Mouse (Mus musculus): ENCODE data around the gene Tcte1.

Tcte1 gene

DNA sequence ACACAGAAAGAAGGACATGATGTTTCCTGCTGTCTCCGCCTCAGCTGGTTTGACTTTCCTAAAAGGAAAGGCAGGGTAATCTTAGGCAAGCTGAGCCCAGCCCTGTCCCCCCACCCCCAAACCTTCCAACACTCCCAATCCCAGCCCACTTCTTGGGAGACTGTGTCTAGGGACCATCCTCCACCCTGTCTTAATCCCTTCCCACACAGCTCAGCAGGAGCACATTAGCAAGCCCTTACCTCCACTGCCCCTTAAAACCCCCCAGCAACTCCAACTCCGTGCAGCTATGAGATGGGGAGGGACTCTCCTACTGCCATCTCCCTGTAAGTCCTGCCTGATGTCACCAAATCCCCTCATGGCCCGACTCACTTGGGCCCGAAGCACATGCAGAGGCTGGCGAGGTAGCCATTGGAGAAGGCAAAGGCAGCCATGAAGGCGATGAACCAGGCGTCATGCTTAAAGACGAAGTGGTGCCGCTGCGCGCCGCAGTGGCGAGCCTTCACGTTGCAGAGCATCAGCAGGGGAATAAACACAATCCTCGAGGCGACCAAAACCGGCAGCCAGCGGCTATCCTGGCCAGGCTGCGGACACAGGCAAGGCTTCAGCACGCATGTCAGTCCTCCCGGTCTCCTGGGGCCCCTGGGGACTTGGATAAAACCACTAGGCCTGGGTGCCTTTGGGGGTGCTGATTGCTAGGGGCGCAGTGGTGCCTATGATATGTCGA is 62.7 kb downstream of the Tcte1 start:
- no peak for DNase-seq

DNA sequence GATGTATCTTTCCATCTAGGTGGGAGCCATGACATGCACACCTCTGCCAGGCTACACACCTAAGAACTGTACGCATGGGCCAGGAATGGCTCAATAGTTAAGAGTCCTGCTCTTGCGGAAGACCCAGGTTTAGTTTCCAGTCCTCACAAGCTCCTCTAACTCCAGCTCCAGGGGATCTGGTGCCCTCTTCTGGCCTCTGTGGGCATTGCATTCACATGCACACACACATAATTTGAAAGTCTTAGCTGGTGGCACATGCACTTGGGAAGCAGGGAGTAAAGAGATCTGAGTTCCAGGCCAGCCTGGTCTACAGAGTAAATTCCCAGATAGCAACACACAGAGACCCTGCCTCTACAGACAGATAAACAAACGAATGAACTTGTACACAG is 63.2 kb downstream of the Tcte1 start:
- peak in 1 of 2 experiments; percentile 36 for DNase-seq

DNA sequence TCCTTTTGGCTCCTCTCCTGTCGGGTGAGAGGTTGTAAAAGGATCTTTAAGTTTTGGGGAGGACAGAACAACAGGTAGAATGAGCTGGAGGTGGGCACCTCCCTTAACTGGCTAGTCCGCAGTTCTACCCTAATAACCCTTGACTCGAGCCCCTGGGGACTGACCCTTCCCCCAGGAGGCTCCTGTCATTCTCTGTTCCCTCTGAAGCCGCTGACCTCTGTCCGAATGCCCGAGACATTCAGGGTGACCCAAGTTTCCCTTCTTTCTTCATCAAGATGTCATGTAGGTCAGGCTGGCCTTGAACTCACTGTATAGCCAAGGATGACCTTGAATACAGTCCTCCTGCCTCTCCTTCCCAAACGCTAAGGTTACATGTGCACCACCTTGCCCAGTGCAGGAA is 65.1 kb downstream of the Tcte1 start:
- DNase-seq: no peak

DNA sequence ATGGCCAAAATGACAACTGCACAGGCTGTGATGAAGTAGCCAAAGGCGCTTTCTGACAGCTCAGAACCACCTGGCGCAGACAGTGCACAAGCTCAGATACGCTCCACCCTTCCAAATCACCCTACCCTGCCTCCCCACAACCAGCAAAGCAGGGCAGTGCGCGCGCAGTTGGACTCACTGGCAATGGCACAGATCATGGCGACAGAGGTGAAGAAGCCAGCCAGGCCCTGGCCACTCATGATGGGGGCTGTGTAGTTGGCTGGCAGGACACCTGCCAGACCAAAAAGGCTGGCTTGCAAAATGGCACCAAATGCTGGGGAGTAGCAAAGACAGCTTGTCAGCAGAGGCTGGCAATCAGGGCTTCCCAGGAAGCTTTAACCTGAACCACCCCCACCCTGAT is 66.0 kb downstream of the Tcte1 start:
- no peak for DNase-seq

DNA sequence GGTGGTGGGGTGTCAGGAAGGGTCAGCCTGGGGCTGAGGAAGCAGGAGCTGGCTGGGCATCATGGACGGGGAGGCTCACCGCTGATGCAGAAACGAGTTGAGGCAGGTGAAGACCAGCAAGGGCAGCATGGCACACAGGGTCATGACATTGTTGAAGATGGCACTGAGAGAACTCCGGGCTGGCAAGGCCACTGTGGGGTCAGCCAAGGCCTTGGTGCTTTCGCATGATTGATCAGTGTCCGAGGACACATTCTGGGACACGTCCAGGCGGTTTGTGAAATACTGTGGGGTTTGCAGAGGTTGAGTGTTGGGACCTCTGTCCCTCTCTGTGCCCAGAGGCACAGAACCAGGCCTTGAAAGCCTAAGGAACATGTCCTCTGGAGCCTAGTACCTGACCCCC is 66.6 kb downstream of the Tcte1 start:
- DNase-seq: no peak

DNA sequence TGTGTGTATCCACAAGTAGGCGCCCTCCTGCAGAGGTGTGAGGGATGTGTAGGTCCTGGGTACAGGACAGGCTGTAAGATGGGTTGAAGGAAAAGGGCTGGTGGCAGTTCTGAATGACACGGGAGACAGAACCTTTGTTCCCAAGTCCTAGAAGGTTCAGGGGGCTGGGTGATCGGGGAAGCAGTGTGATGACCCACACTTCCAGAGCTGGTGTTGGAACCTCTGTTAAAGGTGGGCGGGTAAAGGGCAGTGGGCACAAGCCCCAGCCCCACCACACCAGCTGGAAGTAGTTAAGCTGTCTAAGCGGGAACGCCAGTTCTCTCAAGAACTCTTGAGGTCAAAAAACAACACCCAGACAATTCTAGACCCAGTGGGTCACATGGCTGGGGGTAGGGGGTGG is 67.2 kb downstream of the Tcte1 start:
- DNase-seq: peak in 1 of 2 experiments; percentile 6

DNA sequence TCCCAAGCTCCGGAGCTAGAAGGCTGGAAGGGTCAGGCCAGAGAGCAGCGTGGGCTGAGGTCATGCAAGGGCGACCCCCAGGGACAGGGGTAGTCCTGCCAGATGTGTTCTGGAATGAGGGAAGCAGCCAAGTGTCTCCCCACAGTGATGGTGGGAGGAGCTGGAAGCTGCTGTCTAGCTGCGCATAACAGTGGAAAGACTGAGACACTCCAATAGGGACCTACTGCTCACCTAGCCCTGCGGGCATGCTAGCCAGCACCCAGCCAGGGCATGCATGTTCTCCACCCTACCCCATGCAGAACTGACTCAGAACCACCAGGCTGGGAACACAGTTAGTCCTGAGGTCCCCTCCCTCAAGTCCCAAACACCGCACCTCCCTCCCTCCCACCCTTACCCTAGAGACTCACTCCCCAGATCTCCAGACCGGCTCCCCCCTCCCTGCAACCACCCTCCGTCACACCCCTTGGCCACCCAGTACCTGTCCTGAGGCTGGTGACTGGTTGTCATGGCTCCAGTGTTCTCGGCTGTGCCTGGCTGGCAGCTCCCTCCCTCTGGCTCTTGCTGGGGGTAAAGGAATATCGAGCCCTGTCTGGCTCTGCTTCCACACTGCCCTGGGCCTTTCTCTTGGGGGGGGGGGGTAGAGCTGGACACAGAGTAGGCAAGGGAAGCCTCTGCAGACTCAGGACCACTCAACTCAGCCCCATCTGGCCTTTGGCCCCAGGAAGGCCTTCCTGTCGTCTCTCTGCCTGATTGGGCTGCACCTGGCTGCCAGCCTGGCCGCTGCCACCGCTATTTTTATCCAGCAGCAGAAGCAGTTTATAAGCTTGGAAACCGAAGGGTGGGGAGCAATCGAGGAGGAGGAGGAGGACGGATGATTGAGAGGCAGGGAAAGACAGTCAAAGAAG is 68.7 kb downstream of the Tcte1 start:
- DNase-seq: peak; percentile 62 to 82
